Mouse (Mus musculus) G1E (cell line): ENCODE data around the gene Mmp11.

Source experiments
- CTCF ChIP-seq: IDR thresholded peaks from 2 replicates; pipeline ENCODE4 v1.5.1; 2012; ENCODE audit warnings: low read depth, low read length, inconsistent platforms, mixed read lengths
- GATA1 ChIP-seq: IDR thresholded peaks from 2 replicates; pipeline ENCODE4 v1.6.1; 2012; ENCODE audit warnings: borderline replicate concordance, low read length, inconsistent platforms, mixed read lengths
- POLR2AphosphoS5 ChIP-seq: IDR thresholded peaks from 2 replicates; pipeline ENCODE4 v1.6.1; 2012; ENCODE audit warnings: low read depth, low read length, inconsistent platforms; ENCODE audit not compliant: insufficient replicate concordance

GRCm38 (mm10) chr10:75921726-75922560, 14.4 kb downstream of the Mmp11 start:
- TF ChIP-seq CTCF (no peak), POLR2AphosphoS5 (no peak), GATA1 (no peak)
